Mouse (Mus musculus) intestine, postnatal 0 days (tissue): Measurements from ENCODE around the gene Klrg1. TPM values are rescaled to one million over a fixed set of nuclear protein-coding genes. Genes with fewer than 3 reads are reported as not detected.

Source experiments
- ATAC-seq: fragments of 200-750 bp; cut with Nextera tagmentation; 2 replicates; pipeline ENCODE4 v1.8.0; 2017; ENCODE audit warnings: mild to moderate bottlenecking, moderate TSS enrichment, moderate library complexity
- H3K27ac ChIP-seq: fragments of 300-500 bp; sonication (generic); 2 replicates; pipeline ENCODE4 v1.5.1; 2014; ENCODE audit warnings: mild to moderate bottlenecking, low read depth, low read length, moderate library complexity
- H3K27me3 ChIP-seq: fragments of 300-500 bp; sonication (generic); replicated peaks from 2 replicates; pipeline ENCODE4 v1.6.1; 2014; ENCODE audit warnings: low read length, mixed read lengths; ENCODE audit not compliant: control insufficient read depth, insufficient read depth
- H3K36me3 ChIP-seq: fragments of 300-500 bp; sonication (generic); 2 replicates; pipeline ENCODE4 v1.6.1; 2014; ENCODE audit warnings: mild to moderate bottlenecking, moderate library complexity; ENCODE audit not compliant: control insufficient read depth, insufficient read depth
- H3K4me1 ChIP-seq: fragments of 300-500 bp; sonication (generic); replicated peaks from 2 replicates; pipeline ENCODE4 v1.6.1; 2014; ENCODE audit warnings: antibody characterized with exemption, low read length, mixed read lengths; ENCODE audit not compliant: control insufficient read depth, insufficient read depth
- H3K4me2 ChIP-seq: fragments of 300-500 bp; sonication (generic); replicated peaks from 2 replicates; pipeline ENCODE4 v1.6.1; 2014; ENCODE audit warnings: low read depth, mild to moderate bottlenecking, moderate library complexity
- H3K4me3 ChIP-seq: fragments of 300-500 bp; sonication (generic); 2 replicates; pipeline ENCODE4 v1.5.1; 2014; ENCODE audit warnings: low read depth, low read length
- H3K9ac ChIP-seq: fragments of 300-500 bp; sonication (generic); 2 replicates; pipeline ENCODE4 v1.6.1; 2014; ENCODE audit warnings: mild to moderate bottlenecking, low read depth, low read length
- H3K9me3 ChIP-seq: fragments of 300-500 bp; sonication (generic); 2 replicates; pipeline ENCODE4 v1.6.1; 2016; ENCODE audit warnings: mixed run types; ENCODE audit not compliant: control insufficient read depth
- CTCF ChIP-seq: sonication (generic); IDR thresholded peaks from 2 replicates; pipeline ENCODE4 v1.5.1; 2016; ENCODE audit warnings: low read depth, mild to moderate bottlenecking, control low read depth, antibody characterized with exemption, moderate library complexity
- WGBS: fragments of 180-500 bp; shearing (Covaris S2); extraction: QIAGEN DNeasy Blood & Tissue Kit; methylation state at CpG from one replicate; pipeline ENCODE4 v1.1.7; 2014; 5-methylcytosine and 5-hydroxymethylcytosine counted together
- polyA plus RNA-seq: library from polyadenylated mRNA; unstranded; fragments of >200 nt; fragmentation: Nextera tagmentation; extraction: Ambion mirVana; gene quantifications from 2 replicates; pipeline ENCODE4 v1.2.1, GENCODE M21; 2015

Gene Klrg1
- polyA plus RNA-seq, 1 experiment from 2014 or later, result 0.08 TPM

GRCm38 (mm10) chr6:122295242-122295641 lies 12.6 kb upstream of the Klrg1 start:
- 51% methylated on average over 9 of the region's 9 CpGs for WGBS
- H3K27ac ChIP-seq, result no peak overlapping the region
- H3K27me3 ChIP-seq, result no peaks in the 10 kb centered on the region
- TF ChIP-seq CTCF, result 0 out of 2 replicates have a peak, but pooled peaks have one; percentile 17
- H3K9ac ChIP-seq, result no peak overlapping the region
- no peak overlapping the region for H3K4me2 ChIP-seq
- H3K9me3 ChIP-seq, result no peaks in the 10 kb centered on the region
- no peaks in the 10 kb centered on the region for H3K36me3 ChIP-seq
- ATAC-seq, result no peak
- H3K4me1 ChIP-seq, result no peaks in the 10 kb centered on the region
- no peak overlapping the region for H3K4me3 ChIP-seq

GRCm38 (mm10) chr6:122294290-122294689 lies 11.6 kb upstream of the Klrg1 start:
- H3K4me3 ChIP-seq, result no peak overlapping the region
- H3K4me1 ChIP-seq, result no peaks in the 10 kb centered on the region
- no peaks in the 10 kb centered on the region for H3K36me3 ChIP-seq
- WGBS, result 68% methylated on average over 3 of the region's 3 CpGs
- ATAC-seq, result no peak
- H3K9me3 ChIP-seq, result no peaks in the 10 kb centered on the region
- H3K4me2 ChIP-seq, result no peak overlapping the region
- no peak for TF ChIP-seq CTCF
- H3K9ac ChIP-seq, result no peak overlapping the region
- no peaks in the 10 kb centered on the region for H3K27me3 ChIP-seq
- H3K27ac ChIP-seq, result no peak overlapping the region

- no peak for ATAC-seq
- Histone ChIP-seq H3K9me3 (no peaks in the 10 kb centered on the region), H3K36me3 (no peaks in the 10 kb centered on the region), H3K4me1 (no peaks in the 10 kb centered on the region), H3K27me3 (no peaks in the 10 kb centered on the region), H3K4me2 (no peak overlapping the region), H3K4me3 (no peak overlapping the region), H3K27ac (no peak overlapping the region), H3K9ac (no peak overlapping the region)
- no peak for TF ChIP-seq CTCF
- WGBS, result 81% methylated on average over 9 of the region's 9 CpGs
These were observed 11.1 kb upstream of the Klrg1 start for GRCm38 (mm10) chr6:122293796-122294195.

GRCm38 (mm10) chr6:122293121-122293520 lies 10.4 kb upstream of the Klrg1 start:
- no peak for ATAC-seq
- Histone ChIP-seq H3K4me1 (no peaks in the 10 kb centered on the region), H3K36me3 (no peaks in the 10 kb centered on the region), H3K4me3 (no peak overlapping the region), H3K9me3 (no peaks in the 10 kb centered on the region), H3K9ac (no peak overlapping the region), H3K27me3 (no peaks in the 10 kb centered on the region), H3K4me2 (no peak overlapping the region), H3K27ac (no peak overlapping the region)
- WGBS, result 86% methylated on average over 8 of the region's 8 CpGs
- TF ChIP-seq CTCF, result no peak

GRCm38 (mm10) chr6:122292184-122292583 lies 9.5 kb upstream of the Klrg1 start:
- no peak overlapping the region for H3K9ac ChIP-seq
- no peak for TF ChIP-seq CTCF
- ATAC-seq, result no peak
- no peak overlapping the region for H3K4me3 ChIP-seq
- WGBS, result 61% methylated on average over 2 of the region's 2 CpGs
- no peaks in the 10 kb centered on the region for H3K36me3 ChIP-seq
- H3K27ac ChIP-seq, result no peak overlapping the region
- H3K4me2 ChIP-seq, result no peak overlapping the region
- H3K4me1 ChIP-seq, result no peaks in the 10 kb centered on the region
- H3K9me3 ChIP-seq, result no peaks in the 10 kb centered on the region
- H3K27me3 ChIP-seq, result no peaks in the 10 kb centered on the region

- Histone ChIP-seq H3K36me3 (no peaks in the 10 kb centered on the region), H3K9ac (no peak overlapping the region), H3K4me1 (no peaks in the 10 kb centered on the region), H3K27me3 (no peaks in the 10 kb centered on the region), H3K4me3 (no peak overlapping the region), H3K4me2 (no peak overlapping the region), H3K9me3 (no peaks in the 10 kb centered on the region), H3K27ac (no peak overlapping the region)
- WGBS, result 68% methylated on average over 3 of the region's 3 CpGs
- no peak for TF ChIP-seq CTCF
- no peak for ATAC-seq
These were observed 9.1 kb upstream of the Klrg1 start for GRCm38 (mm10) chr6:122291735-122292134.

GRCm38 (mm10) chr6:122291264-122291663 lies 8.6 kb upstream of the Klrg1 start:
- H3K36me3 ChIP-seq, result no peaks in the 10 kb centered on the region
- H3K4me1 ChIP-seq, result no peaks in the 10 kb centered on the region
- H3K9ac ChIP-seq, result no peak overlapping the region
- H3K9me3 ChIP-seq, result no peaks in the 10 kb centered on the region
- no peak overlapping the region for H3K4me3 ChIP-seq
- TF ChIP-seq CTCF, result no peak
- ATAC-seq, result no peak
- no peaks in the 10 kb centered on the region for H3K27me3 ChIP-seq
- no peak overlapping the region for H3K4me2 ChIP-seq
- no peak overlapping the region for H3K27ac ChIP-seq
- WGBS, result 80% methylated on average over 2 of the region's 2 CpGs
